Mouse (Mus musculus) C2C12 (cell line): ENCODE results near the gene Ccdc149. TPM values are rescaled to one million over a fixed set of nuclear protein-coding genes. Genes with fewer than 3 reads are reported as not detected.

Experiments
- H3K27me3 ChIP-seq: one replicate; pipeline ENCODE4 v1.6.1; 2011; ENCODE audit not compliant: control insufficient read depth, insufficient read depth, insufficient read length
- H3K36me3 ChIP-seq: one replicate; pipeline ENCODE4 v1.6.1; 2011; ENCODE audit not compliant: control insufficient read depth, insufficient read depth
- H3K4me3 ChIP-seq: one replicate; pipeline ENCODE4 v1.5.1; 2011; ENCODE audit warnings: mild to moderate bottlenecking, control low read depth; ENCODE audit not compliant: poor library complexity, insufficient read depth, severe bottlenecking
- H3K79me2 ChIP-seq: one replicate; pipeline ENCODE4 v1.6.1; 2011; ENCODE audit not compliant: control insufficient read depth, insufficient read depth
- H3K79me3 ChIP-seq: one replicate; pipeline ENCODE4 v1.6.1; 2011; ENCODE audit warnings: low read depth, control low read depth
- H3ac ChIP-seq: one replicate; pipeline ENCODE3; 2011; ENCODE audit warnings: low read depth; ENCODE audit not compliant: control insufficient read depth, insufficient read length
- CEBPB ChIP-seq: IDR thresholded peaks from one replicate; pipeline ENCODE4 v1.6.1; 2011; ENCODE audit warnings: low read depth, mild to moderate bottlenecking, control low read depth, moderate library complexity
- CTCF ChIP-seq: IDR thresholded peaks from one replicate; pipeline ENCODE4 v1.5.1; 2011; ENCODE audit not compliant: control insufficient read depth, insufficient read depth, insufficient read length
- FOSL1 ChIP-seq: IDR thresholded peaks from one replicate; pipeline ENCODE4 v1.8.0; 2011; ENCODE audit warnings: mild to moderate bottlenecking, low read length; ENCODE audit not compliant: poor library complexity, insufficient read depth, severe bottlenecking
- MAX ChIP-seq: IDR thresholded peaks from one replicate; pipeline ENCODE4 v1.6.1; 2011; ENCODE audit warnings: mild to moderate bottlenecking, control low read depth
- MYOD1 ChIP-seq: IDR thresholded peaks from one replicate; pipeline ENCODE4 v1.6.1; 2011; ENCODE audit warnings: low read depth; ENCODE audit not compliant: control insufficient read depth, insufficient read length
- MYOG ChIP-seq: IDR thresholded peaks from one replicate; pipeline ENCODE4 v1.6.1; 2011; ENCODE audit not compliant: control insufficient read depth, insufficient read length; ENCODE audit errors: extremely low read depth
- USF1 ChIP-seq: IDR thresholded peaks from one replicate; pipeline ENCODE4 v1.6.1; 2011; ENCODE audit warnings: low read depth, mild to moderate bottlenecking, control low read depth, moderate library complexity
- polyA plus RNA-seq: library from polyadenylated mRNA; unstranded; fragments of >200 nt; fragmentation: generic; extraction: Trizol; gene quantifications from one replicate; pipeline ENCODE4 v1.2.1, GENCODE M21; 2012; ENCODE audit warnings: missing spikeins

Ccdc149 gene
- polyA plus RNA-seq, 1 experiment, result 0.01 TPM

- no peaks in the 10 kb centered on the region for H3K79me2 ChIP-seq
- H3K36me3 ChIP-seq, result no peaks in the 10 kb centered on the region
- TF ChIP-seq USF1 (no peak), MYOD1 (no peak), MYOG (no peak), CTCF (no peak), FOSL1 (no peak), CEBPB (no peak), MAX (no peak)
- H3K79me3 ChIP-seq, result no peaks in the 10 kb centered on the region
- peaks cover 4% of the 10 kb centered on the region for H3K27me3 ChIP-seq
- H3K4me3 ChIP-seq, result no peak overlapping the region
- H3ac ChIP-seq, result no peak overlapping the region
These were observed 9.7 kb downstream of the Ccdc149 start for GRCm38 (mm10) chr5:52461434-52462124.

GRCm38 (mm10) chr5:52459308-52459707, 12.0 kb downstream of the Ccdc149 start:
- Histone ChIP-seq H3K79me2 (no peaks in the 10 kb centered on the region), H3K36me3 (no peaks in the 10 kb centered on the region), H3ac (no peak overlapping the region), H3K79me3 (no peaks in the 10 kb centered on the region), H3K4me3 (no peak overlapping the region), H3K27me3 (peaks cover 4% of the 10 kb centered on the region)
- TF ChIP-seq MAX (no peak), MYOD1 (no peak), CTCF (no peak), USF1 (no peak), CEBPB (no peak), FOSL1 (no peak), MYOG (no peak)

- no peaks in the 10 kb centered on the region for H3K36me3 ChIP-seq
- TF ChIP-seq MYOD1 (no peak), FOSL1 (no peak), CEBPB (no peak)
- no peak overlapping the region for H3ac ChIP-seq
- no peaks in the 10 kb centered on the region for H3K79me3 ChIP-seq
- H3K4me3 ChIP-seq, result no peak overlapping the region
- peaks cover 5% of the 10 kb centered on the region for H3K27me3 ChIP-seq
- H3K79me2 ChIP-seq, result no peaks in the 10 kb centered on the region
These were observed 14.2 kb downstream of the Ccdc149 start for GRCm38 (mm10) chr5:52457154-52457553.

- Histone ChIP-seq H3K27me3 (peaks cover 14% of the 10 kb centered on the region), H3K4me3 (no peak overlapping the region), H3K79me3 (no peaks in the 10 kb centered on the region), H3K36me3 (no peaks in the 10 kb centered on the region), H3ac (no peak overlapping the region), H3K79me2 (no peaks in the 10 kb centered on the region)
- TF ChIP-seq USF1 (no peak), MYOG (no peak), CEBPB (no peak), CTCF (no peak), MYOD1 (no peak), MAX (no peak), FOSL1 (no peak)
These were observed 20.5 kb downstream of the Ccdc149 start for GRCm38 (mm10) chr5:52450821-52451220.

- Histone ChIP-seq H3K27me3 (peaks cover 14% of the 10 kb centered on the region), H3ac (no peak overlapping the region), H3K79me3 (no peaks in the 10 kb centered on the region), H3K79me2 (no peaks in the 10 kb centered on the region), H3K36me3 (no peaks in the 10 kb centered on the region), H3K4me3 (no peak overlapping the region)
- no peak for TF ChIP-seq USF1
These were observed 22.1 kb downstream of the Ccdc149 start for GRCm38 (mm10) chr5:52449187-52449586.

GRCm38 (mm10) chr5:52440278-52440677, 31.0 kb downstream of the Ccdc149 start:
- no peaks in the 10 kb centered on the region for H3K36me3 ChIP-seq

More at GRCm38 (mm10) chr5:52440278-52440677, 31.0 kb downstream of the Ccdc149 start:
- Histone ChIP-seq H3ac (no peak overlapping the region), H3K27me3 (peaks cover 7% of the 10 kb centered on the region), H3K79me3 (no peaks in the 10 kb centered on the region), H3K4me3 (no peak overlapping the region), H3K79me2 (no peaks in the 10 kb centered on the region)
- no peak for TF ChIP-seq MYOG
